Mouse (Mus musculus) hindbrain, embryonic 11.5 days (tissue): ENCODE results near the gene Olfr287. TPM values are rescaled to one million over a fixed set of nuclear protein-coding genes. Genes with fewer than 3 reads are reported as not detected.

ENCODE experiments used
- ATAC-seq: fragments of 200-750 bp; cut with Nextera tagmentation; 2 replicates; pipeline ENCODE4 v1.8.0; 2017; ENCODE audit warnings: mild to moderate bottlenecking, moderate TSS enrichment, moderate library complexity; ENCODE audit not compliant: low FRiP score
- DNase-seq: peaks from one replicate; pipeline ENCODE4 v3.0.0-alpha.2; 2015; ENCODE audit warnings: low spot score
- H3K27ac ChIP-seq: fragments of 300-500 bp; sonication (generic); 2 replicates; pipeline ENCODE4 v1.5.1; 2014; ENCODE audit warnings: mild to moderate bottlenecking, low read depth, low read length
- H3K27me3 ChIP-seq: fragments of 300-500 bp; sonication (generic); 2 replicates; pipeline ENCODE4 v1.6.1; 2014; ENCODE audit warnings: mild to moderate bottlenecking, low read length, moderate library complexity, mixed read lengths; ENCODE audit not compliant: control insufficient read depth, insufficient read depth
- H3K36me3 ChIP-seq: fragments of 300-500 bp; sonication (generic); 2 replicates; pipeline ENCODE4 v1.6.1; 2014; ENCODE audit warnings: mild to moderate bottlenecking, low read length, moderate library complexity, mixed read lengths; ENCODE audit not compliant: control insufficient read depth, insufficient read depth
- H3K4me1 ChIP-seq: fragments of 300-500 bp; sonication (generic); replicated peaks from 2 replicates; pipeline ENCODE4 v1.6.1; 2014; ENCODE audit warnings: low read length, mixed read lengths; ENCODE audit not compliant: control insufficient read depth, insufficient read depth
- H3K4me2 ChIP-seq: fragments of 300-500 bp; sonication (generic); replicated peaks from 2 replicates; pipeline ENCODE4 v1.6.1; 2014; ENCODE audit warnings: mild to moderate bottlenecking, low read depth, low read length
- H3K4me3 ChIP-seq: fragments of 300-500 bp; sonication (generic); 2 replicates; pipeline ENCODE4 v1.5.1; 2014; ENCODE audit warnings: low read depth, low read length
- H3K9ac ChIP-seq: fragments of 300-500 bp; sonication (generic); 2 replicates; pipeline ENCODE4 v1.6.1; 2014; ENCODE audit warnings: low read depth, low read length
- H3K9me3 ChIP-seq: fragments of 300-500 bp; sonication (generic); 2 replicates; pipeline ENCODE4 v1.6.1; 2016; ENCODE audit warnings: low read length; ENCODE audit not compliant: control insufficient read depth
- WGBS: fragments of 180-500 bp; shearing (Covaris S2); extraction: QIAGEN DNeasy Blood & Tissue Kit; methylation state at CpG from one replicate; pipeline ENCODE4 v1.1.7; 2014; 5-methylcytosine and 5-hydroxymethylcytosine counted together
- polyA plus RNA-seq: library from polyadenylated mRNA; unstranded; fragments of >200 nt; fragmentation: Nextera tagmentation; extraction: Ambion mirVana; gene quantifications from 2 replicates; pipeline ENCODE4 v1.2.1, GENCODE M21; 2014

Gene Olfr287
- polyA plus RNA-seq, 1 experiment from 2014 or later = not detected

DNA sequence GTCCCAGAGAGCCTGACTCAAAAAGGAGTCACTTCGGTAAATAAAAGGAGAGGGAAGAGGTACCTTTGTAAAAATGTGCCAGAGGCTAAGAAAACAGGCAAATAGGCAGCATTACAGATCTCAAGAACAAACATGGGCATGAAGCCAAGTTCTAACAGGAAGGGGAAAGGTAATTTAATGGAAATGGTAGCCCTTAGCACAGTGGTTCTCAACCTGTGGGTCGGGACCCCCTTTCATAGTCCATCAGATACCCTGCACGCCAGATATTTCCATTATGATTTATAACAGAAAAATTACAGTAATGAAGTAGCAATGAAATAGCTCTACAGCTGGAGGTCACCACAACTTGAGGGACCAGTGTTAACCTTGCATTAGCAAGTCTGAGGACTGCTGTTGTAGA is 43.5 kb downstream of the Olfr287 start:
- H3K4me1 ChIP-seq = no peaks in the 10 kb centered on the region
- peaks cover 3% of the 10 kb centered on the region for H3K27me3 ChIP-seq
- H3K27ac ChIP-seq = no peak overlapping the region
- no peak for DNase-seq
- H3K9me3 ChIP-seq = no peaks in the 10 kb centered on the region
- WGBS = 73% methylated on average over 3 of the region's 3 CpGs
- no peak for ATAC-seq
- H3K4me3 ChIP-seq = no peak overlapping the region
- H3K9ac ChIP-seq = no peak overlapping the region
- H3K36me3 ChIP-seq = no peaks in the 10 kb centered on the region
- no peak overlapping the region for H3K4me2 ChIP-seq

DNA sequence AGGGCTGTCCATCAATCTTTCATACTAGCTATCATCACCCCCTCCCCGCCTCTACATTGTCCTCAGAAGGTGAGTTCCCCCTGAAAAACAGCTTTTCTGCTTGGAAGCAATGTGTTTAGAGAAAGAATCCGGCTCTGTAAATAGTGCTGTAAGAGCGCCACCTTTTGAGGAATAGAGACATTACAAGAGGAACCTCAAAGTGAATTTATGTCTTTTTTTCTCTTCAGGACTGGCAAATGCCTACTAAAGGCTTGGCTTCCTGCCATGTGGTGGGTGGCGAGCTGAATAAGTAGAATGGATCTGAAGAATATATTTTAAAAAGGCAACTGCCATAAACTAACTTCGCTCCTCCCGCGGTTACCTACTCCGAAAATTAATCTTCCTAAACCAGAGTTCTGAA is 47.0 kb downstream of the Olfr287 start:
- Histone ChIP-seq H3K27ac (no peak overlapping the region), H3K27me3 (peaks cover 18% of the 10 kb centered on the region), H3K4me3 (no peak overlapping the region), H3K9ac (no peak overlapping the region), H3K9me3 (no peaks in the 10 kb centered on the region), H3K4me2 (no peak overlapping the region), H3K4me1 (no peaks in the 10 kb centered on the region; the same call in 1 of the 2 replicates), H3K36me3 (no peaks in the 10 kb centered on the region)
- 41% methylated on average over 8 of the region's 8 CpGs for WGBS
- ATAC-seq (no peak), DNase-seq (peak; percentile 69)

DNA sequence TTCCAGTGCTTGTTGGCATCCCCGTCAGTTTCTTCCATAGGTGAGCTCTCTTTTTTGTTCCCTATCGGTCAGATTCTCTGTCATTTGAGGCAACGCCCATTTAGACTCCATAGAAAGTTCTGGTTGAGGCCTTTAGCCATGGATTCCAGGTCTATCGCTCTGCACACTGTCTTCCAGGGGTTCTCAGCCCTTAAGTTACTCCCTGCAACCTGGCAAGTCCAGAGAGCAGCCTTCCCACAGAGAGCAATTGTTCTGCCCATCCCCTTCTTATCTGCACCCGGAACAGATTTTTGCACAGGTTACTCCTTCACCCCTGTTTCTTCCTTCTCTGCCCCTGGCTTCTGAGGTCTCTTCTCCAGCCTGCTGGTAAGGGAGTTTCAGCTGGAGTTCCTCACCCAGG is 48.7 kb downstream of the Olfr287 start:
- H3K27ac ChIP-seq = no peak overlapping the region
- H3K9ac ChIP-seq = 0 out of 2 replicates have a peak overlapping the region, but pooled peaks have one; percentile 4
- no peak overlapping the region for H3K4me3 ChIP-seq
- no peaks in the 10 kb centered on the region for H3K9me3 ChIP-seq
- peaks cover 7% of the 10 kb centered on the region for H3K4me1 ChIP-seq
- no peaks in the 10 kb centered on the region for H3K36me3 ChIP-seq
- peaks cover 30% of the 10 kb centered on the region for H3K27me3 ChIP-seq
- DNase-seq = no peak
- ATAC-seq = no peak
- H3K4me2 ChIP-seq = no peak overlapping the region
- 76% methylated on average over 5 of the region's 5 CpGs for WGBS

DNA sequence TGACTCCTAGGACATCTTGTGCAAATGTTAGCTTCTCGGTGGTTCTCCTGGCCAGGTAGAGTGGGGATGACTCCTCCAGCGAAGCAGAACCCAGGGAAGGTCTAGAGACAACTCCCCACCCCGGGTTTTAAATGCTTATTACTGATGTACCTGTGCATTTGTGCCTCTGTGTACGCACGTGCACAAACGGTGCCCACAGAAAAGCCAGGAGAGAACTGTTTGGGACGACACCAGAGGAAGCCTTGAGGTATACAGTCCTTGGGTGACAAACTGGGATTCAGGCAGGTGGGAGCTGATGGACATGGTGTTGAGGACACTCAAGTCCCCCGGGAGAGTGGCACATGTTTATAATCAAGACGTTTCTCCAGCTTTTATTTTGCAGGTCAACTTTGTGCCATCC is 49.9 kb downstream of the Olfr287 start:
- H3K36me3 ChIP-seq = no peaks in the 10 kb centered on the region
- no peak for DNase-seq
- H3K4me2 ChIP-seq = no peak overlapping the region
- H3K9ac ChIP-seq = no peak overlapping the region
- no peak overlapping the region for H3K4me3 ChIP-seq
- H3K4me1 ChIP-seq = peaks cover 7% of the 10 kb centered on the region
- ATAC-seq = no peak
- no peak overlapping the region for H3K27ac ChIP-seq
- WGBS = 69% methylated on average over 9 of the region's 9 CpGs
- H3K27me3 ChIP-seq = peaks cover 30% of the 10 kb centered on the region
- H3K9me3 ChIP-seq = no peaks in the 10 kb centered on the region

DNA sequence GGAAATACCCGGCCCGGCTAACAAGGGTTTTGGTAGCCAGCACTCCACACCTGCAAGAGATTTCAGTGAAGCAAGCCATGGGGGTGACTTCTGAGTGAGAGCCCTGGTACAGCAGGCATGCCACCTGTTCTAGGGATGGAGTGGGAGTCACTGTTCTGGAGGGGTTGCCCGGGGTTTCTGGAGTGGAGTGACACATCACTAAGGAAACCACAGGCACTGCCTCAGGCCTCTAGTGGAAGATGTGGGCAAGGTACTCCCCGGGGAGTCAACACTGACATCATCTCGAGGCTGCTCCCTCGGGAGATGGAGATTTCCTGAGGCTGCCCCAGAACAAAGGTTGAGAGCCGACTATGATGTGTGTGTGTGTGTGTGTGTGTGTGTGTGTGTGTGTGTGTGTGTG is 50.5 kb downstream of the Olfr287 start:
- peaks cover 7% of the 10 kb centered on the region for H3K4me1 ChIP-seq
- H3K4me3 ChIP-seq = 0 out of 2 replicates have a peak overlapping the region, but pooled peaks have one; percentile 2
- WGBS = 40% methylated on average over 7 of the region's 7 CpGs
- DNase-seq = peak; percentile 51
- peak overlapping the region; percentile 19 for H3K4me2 ChIP-seq
- no peak for ATAC-seq
- no peak overlapping the region for H3K9ac ChIP-seq
- peaks cover 30% of the 10 kb centered on the region for H3K27me3 ChIP-seq
- no peak overlapping the region for H3K27ac ChIP-seq
- no peaks in the 10 kb centered on the region for H3K36me3 ChIP-seq
- H3K9me3 ChIP-seq = no peaks in the 10 kb centered on the region

DNA sequence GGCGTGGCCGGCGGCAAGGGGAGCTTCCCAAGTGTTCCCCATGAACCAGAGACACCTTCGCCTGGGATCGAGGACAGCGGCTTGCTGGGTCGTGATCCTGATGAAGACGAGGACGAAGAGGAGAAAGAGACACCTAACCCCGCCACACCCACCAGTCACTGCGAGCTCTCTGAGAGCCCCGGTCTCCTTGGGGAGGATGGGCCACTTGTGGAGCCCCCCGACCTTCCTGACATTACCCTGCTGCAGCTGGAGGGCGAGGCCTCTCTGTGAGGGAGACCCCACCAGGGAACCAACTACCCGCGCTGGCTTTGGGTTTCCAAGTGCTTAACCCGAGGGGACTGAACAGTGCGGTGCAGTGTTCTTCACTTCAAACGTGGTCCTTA is 52.2 kb downstream of the Olfr287 start:
- Histone ChIP-seq H3K9ac (peak overlapping the region; percentile 40), H3K4me2 (peak overlapping the region; percentile 82), H3K27me3 (peaks cover 30% of the 10 kb centered on the region), H3K9me3 (no peaks in the 10 kb centered on the region), H3K36me3 (no peaks in the 10 kb centered on the region), H3K4me3 (peak overlapping the region; percentile 48), H3K27ac (no peak overlapping the region), H3K4me1 (peaks cover 7% of the 10 kb centered on the region)
- 3% methylated on average over 19 of the region's 19 CpGs for WGBS
- DNase-seq = no peak
- ATAC-seq = no peak

DNA sequence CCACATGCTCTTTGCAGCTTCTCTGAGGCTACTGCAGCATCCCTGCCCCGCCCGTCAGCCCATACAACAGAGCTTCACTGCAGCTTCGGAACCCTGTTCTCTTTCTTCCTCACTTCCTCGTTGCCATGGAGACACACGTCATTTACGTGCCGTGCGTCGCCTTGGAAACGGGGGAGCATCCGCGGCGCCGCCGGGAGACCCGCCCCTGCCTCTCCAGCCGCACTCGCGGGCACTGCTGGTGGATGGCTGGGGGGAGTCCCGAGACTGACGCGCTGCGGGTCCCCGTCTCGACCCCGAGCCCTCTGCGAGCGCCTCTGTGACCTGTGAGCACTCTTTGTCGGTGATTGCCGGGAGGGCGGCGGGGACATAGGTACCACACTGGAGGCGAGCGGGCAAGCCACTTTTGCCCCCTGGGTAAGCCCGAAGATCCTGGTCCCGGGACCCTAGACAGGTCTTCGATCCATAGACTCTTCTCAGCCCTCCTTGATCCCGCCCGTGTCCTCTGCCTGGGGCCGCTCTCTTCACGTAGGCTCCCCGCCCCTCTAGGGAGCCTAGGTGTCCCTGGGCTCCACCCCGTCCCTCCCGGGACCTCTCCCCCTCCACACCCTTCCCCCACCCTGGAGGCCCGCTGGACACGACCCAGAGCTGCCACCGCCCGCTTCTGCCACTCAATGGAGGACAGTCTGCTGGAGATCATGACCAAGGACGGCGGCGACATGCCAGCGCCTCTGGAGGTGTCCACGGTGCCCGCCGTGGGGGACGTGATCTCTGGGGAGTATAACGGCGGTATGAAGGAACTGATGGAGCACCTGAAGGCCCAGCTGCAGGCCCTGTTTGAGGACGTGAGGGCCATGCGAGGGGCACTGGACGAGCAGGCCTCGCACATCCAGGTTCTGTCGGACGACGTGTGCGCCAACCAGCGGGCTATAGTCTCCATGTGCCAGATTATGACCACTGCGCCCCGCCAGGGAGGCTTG is 52.9 kb downstream of the Olfr287 start:
- H3K36me3 ChIP-seq = no peaks in the 10 kb centered on the region
- H3K4me1 ChIP-seq = peaks cover 7% of the 10 kb centered on the region
- 1% methylated on average over 68 of the region's 69 CpGs for WGBS
- ATAC-seq (peak; percentile 92), DNase-seq (peak; percentile 98)
- H3K4me3 ChIP-seq = peak overlapping the region; percentile 48
- H3K27ac ChIP-seq = peak overlapping the region; percentile 91
- peaks cover 27% of the 10 kb centered on the region for H3K27me3 ChIP-seq
- no peaks in the 10 kb centered on the region for H3K9me3 ChIP-seq
- H3K9ac ChIP-seq = peak overlapping the region; percentile 68
- peak overlapping the region; percentile 82 for H3K4me2 ChIP-seq

DNA sequence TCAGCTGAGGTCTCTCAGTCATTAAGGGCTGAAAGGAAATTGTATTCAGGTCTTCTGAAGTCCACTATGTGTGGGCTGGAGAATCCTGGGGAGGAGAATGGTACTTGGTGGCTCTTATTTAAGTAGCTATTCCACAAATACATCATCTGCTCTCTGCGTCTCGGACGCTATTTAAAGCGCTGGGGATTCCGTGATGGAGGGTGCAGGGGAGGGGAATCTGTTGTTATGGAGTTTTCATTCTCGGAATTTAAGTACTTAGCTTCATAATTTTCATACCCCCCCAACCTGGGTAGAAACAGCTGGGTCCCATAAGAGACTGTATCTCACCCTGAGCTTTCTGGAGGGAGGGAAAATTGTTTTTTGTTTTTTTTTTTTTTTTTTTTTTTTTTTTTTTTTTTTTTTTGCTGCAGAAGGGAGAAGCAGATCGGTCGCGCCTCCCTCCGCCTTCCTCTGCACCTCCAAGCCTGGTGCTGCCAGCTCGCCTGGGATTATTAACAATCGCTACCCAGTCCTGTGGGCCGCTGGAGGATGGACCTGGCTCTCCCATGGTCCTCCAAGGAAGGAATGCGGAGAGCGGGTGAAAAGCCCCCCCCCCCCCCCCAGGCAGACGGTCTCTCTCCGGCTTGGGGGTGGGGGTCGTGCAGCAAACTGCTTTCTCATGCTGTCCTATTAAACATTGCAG is 53.8 kb downstream of the Olfr287 start, which contains the start of gene Ccdc184:
TSS of gene Ccdc184 (plus strand) at position 196 of the 682 bp plus-strand sequence.
- H3K4me3 ChIP-seq = peak within 1 kb of the TSS; percentile 48
- peak within 1 kb of the TSS; percentile 91 for H3K27ac ChIP-seq
- peak; percentile 83 for ATAC-seq
- peaks cover 26% of the 10 kb centered on the region for H3K27me3 ChIP-seq
- H3K4me2 ChIP-seq = peak within 1 kb of the TSS; percentile 82
- peak within 1 kb of the TSS; percentile 68 for H3K9ac ChIP-seq
- H3K4me1 ChIP-seq = peaks cover 7% of the 10 kb centered on the region
- 2% methylated on average over 15 of the region's 18 CpGs for WGBS
- no peaks in the 10 kb centered on the region for H3K36me3 ChIP-seq
- H3K9me3 ChIP-seq = no peaks in the 10 kb centered on the region
- DNase-seq = peak; percentile 52
